Mouse (Mus musculus) layer of hippocampus, postnatal 10 days (tissue): ENCODE measurements around the gene Gm42372. TPM values are rescaled to one million over a fixed set of nuclear protein-coding genes. Genes with fewer than 3 reads are reported as not detected.

ENCODE experiments used
- DNase-seq, 2 experiments: peaks; one replicate each; pipeline ENCODE4 v3.0.0; 2021; ENCODE audit warnings: low spot score in 2 of 2
- total RNA-seq, 2 experiments: library from RNA; stranded (reverse); gene quantifications; 2 replicates each; pipeline ENCODE4 v1.2.3; 2021

Gene Gm42372
- total RNA-seq, 2 experiments from 2014 or later, result 42.9 to 44.8 TPM

GRCm38 (mm10) chr7:17003230-17003960 lies 20.5 kb downstream of the Gm42372 start:
- no peak for DNase-seq

GRCm38 (mm10) chr7:17004716-17005115 lies 21.8 kb downstream of the Gm42372 start:
- no peak for DNase-seq

- no peak for DNase-seq
Observed at GRCm38 (mm10) chr7:17007300-17007699, 24.4 kb downstream of the Gm42372 start.

GRCm38 (mm10) chr7:17009326-17010009 lies 26.6 kb downstream of the Gm42372 start:
- DNase-seq, result no peak

- no peak for DNase-seq
Observed at GRCm38 (mm10) chr7:17010010-17010347, 27.1 kb downstream of the Gm42372 start.

- no peak for DNase-seq
Observed at GRCm38 (mm10) chr7:17011909-17012590, 29.2 kb downstream of the Gm42372 start.

GRCm38 (mm10) chr7:17015381-17015780 lies 32.5 kb downstream of the Gm42372 start:
- no peak for DNase-seq

- DNase-seq, result peak; percentile 84 to 90
Observed at GRCm38 (mm10) chr7:17017036-17017435, 34.1 kb downstream of the Gm42372 start.

GRCm38 (mm10) chr7:17017921-17018320 lies 35.0 kb downstream of the Gm42372 start:
- no peak for DNase-seq

- DNase-seq, result no peak
Observed at GRCm38 (mm10) chr7:17019426-17020166, 36.7 kb downstream of the Gm42372 start.

GRCm38 (mm10) chr7:17022176-17022575 lies 39.3 kb downstream of the Gm42372 start:
- DNase-seq, result no peak

- DNase-seq, result no peak
Observed at GRCm38 (mm10) chr7:17023701-17024100, 40.8 kb downstream of the Gm42372 start.

- DNase-seq, result no peak
Observed at GRCm38 (mm10) chr7:17024141-17024540, 41.3 kb downstream of the Gm42372 start.

- no peak for DNase-seq
Observed at GRCm38 (mm10) chr7:17024814-17025504, 42.1 kb downstream of the Gm42372 start.

GRCm38 (mm10) chr7:17025505-17025894 lies 42.6 kb downstream of the Gm42372 start:
- no peak for DNase-seq

GRCm38 (mm10) chr7:17025896-17026622 lies 43.2 kb downstream of the Gm42372 start:
- no peak for DNase-seq

- no peak for DNase-seq
Observed at GRCm38 (mm10) chr7:17026710-17027587, 44.1 kb downstream of the Gm42372 start.

GRCm38 (mm10) chr7:17027588-17028343 lies 44.9 kb downstream of the Gm42372 start, which contains the start of gene Ppp5c:
Gene Ppp5c (minus strand): TSS chr7:17027924.
- peak; percentile 90 to 93 for DNase-seq
